Mouse (Mus musculus) neural tube, embryonic 10.5 days (tissue): ENCODE measurements at regions not wholly inside any gene's neighbourhood (a gene's known extent, or its start where the extent isn't known, plus 50 kb on each side); places are given as distances from the start of the nearest gene placed in this dataset.

ENCODE experiments used
- DNase-seq: peaks from one replicate; pipeline ENCODE4 v3.0.0-alpha.2; 2017; ENCODE audit warnings: low spot score; ENCODE audit errors: extremely low spot score

DNA sequence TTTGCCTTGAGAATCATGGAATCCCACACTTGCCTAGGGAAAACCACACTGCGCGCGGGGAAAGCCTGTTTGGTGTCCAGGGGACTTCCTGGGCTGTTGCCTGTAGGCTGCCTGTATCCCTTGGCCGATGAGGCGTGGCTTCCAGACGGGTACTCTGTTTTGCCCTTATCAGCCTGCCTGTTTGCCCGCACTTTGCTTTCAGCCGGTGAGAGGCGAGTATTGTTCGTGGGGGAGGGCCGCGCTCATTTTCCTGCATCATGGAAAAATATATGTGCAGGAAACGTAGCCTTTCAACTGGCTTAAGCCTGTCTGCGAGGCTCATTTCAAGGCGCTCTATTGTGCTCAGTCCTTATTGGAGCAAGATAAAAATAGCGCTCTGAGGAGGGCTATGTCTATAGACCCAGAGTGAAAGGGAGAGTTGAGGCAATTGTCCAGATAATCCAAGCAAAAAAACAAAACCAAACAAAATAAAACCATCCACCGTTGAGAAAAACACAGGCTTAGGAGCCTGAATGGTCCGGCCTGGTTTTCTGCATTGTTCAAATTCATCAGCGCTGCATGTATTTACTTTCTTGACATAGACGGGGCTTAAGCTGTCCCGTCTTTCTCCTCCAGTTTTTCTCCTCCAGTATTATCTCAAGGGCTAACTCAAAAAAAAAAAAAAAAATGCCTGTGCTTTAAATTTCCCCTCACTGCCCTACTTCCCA is 67.9 kb downstream of the Klf5 start:
- DNase-seq, result no peak

DNA sequence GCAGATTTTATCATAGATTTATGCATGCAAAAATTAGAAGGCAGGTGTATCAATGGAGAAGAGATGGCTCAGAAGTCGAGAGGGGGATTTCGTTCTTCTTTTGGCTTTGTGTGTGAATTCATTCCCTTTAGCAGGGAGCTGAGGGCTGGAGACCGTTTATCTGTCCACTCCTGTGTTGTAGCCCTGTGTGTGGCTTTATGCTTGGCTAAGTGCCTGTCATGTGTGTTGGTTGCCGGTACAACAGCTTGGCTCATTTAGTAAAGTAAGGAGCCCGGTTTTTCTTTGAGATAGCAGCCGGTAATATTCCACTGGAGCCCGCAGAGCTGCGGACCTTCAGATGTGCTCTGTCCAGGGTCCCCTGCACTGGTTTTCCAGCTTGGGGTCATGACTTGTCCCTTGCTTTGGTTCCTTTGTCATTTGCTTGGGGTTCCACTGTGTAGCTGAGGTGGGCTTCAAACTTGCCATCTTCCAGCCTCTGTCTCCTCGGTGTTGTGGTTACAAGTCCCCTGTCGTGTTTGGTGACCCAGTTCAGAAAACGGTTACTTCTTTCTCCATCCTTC is 68.6 kb downstream of the Klf5 start:
- DNase-seq, result no peak

DNA sequence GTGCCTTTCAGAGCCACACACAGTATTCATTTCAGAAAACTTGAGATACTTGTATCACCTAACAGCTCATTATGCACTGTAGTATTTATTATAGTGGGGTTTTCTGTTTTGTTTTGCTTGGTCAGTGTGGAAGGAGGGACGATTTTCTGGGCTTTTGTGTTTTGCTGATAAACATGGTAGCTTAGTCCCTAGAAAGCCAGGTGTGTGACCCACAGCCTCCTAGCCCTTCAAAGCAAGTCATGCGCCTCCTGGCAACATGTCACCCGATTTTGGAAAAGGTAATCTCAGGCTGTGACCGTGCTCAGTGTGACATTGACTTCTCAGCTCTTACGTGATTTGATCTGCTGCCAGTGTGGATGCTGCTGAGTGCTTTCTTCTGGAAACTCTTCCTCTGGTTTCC is 70.9 kb downstream of the Klf5 start:
- no peak for DNase-seq

DNA sequence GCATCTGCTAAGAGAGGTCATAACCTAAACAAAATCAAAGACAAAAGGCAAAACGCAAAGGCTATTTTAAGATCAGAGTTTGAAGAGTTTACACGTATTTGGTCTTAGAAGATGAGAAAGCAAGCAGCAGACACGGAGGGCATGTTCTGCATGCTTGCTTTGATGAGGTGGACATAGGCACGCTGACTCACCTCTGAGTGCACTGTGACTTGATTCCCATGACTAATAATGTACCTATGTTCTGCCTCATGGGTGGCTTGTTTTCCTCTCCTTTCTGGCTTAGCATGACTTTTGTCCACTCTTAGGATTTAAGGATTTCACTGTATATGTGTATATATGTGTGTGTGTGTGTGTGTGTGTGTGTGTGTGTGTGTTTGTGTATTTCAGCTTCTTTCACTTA is 75.2 kb downstream of the Klf5 start:
- DNase-seq, result no peak

DNA sequence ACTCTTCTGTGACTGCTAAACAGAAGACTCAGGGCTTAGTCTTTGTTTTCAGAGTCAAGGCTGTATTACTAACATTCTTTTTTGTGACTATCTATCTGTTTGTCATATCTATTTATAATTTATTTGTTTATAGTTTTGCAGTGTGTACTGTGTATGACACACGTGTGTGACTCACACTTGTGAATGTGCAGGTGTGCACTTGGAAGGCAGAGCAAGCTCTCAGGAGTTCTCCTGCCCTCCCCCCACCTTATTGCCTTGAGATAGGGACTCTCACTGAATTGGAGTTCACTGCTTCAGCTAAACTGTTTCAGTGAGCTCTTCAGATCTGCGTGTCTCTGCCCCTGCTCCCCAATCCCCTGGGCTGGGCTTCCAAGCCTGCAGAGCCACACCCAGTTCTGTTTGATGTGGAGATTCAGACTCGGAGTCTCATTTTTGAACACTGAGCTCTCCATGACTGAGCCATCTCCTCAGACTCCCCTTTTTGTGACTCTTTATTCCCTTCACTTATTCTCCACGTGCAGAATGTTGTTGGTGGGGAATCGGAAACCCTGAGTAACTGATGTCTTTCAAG is 76.6 kb downstream of the Klf5 start:
- DNase-seq, result no peak

DNA sequence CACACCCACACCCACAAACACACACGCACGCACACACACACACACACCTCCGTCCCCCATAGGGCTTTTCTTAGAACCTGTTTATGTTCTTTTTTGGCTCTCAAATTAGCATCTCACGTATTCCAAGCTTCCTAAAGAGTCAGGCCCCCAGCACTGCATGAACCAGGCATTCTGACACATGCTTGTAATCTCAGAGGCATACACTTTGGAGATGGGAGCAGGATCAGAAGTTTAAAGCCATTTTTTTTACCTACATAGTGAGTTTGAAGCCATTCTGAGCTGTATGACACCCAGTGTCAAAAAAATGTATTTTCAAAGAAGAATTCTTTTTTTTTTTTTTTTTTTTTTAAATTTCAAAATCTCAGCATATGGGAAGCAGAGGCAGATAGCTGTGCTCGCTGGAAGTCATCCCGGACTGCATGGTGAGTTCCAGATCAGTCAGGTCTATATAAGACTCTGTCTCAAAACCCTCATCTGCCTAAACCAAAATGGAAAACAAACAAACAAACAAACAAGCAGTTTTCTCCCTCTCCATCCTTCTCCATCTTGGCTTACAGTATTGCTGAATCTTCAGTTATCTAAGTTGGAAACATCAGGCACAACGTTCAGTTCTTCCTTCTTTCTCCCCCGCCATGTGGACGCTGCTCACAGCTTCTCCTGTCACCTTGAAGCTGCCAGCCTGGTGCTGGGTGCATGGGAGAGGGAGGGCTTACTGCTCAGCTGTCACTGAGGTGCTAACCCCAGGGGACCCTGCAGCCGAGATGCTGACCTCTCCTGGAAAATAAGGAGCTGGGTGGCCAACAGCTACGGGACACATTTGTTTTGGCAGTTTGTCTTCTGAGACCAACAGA is 78.4 kb downstream of the Klf5 start:
- DNase-seq, result no peak

DNA sequence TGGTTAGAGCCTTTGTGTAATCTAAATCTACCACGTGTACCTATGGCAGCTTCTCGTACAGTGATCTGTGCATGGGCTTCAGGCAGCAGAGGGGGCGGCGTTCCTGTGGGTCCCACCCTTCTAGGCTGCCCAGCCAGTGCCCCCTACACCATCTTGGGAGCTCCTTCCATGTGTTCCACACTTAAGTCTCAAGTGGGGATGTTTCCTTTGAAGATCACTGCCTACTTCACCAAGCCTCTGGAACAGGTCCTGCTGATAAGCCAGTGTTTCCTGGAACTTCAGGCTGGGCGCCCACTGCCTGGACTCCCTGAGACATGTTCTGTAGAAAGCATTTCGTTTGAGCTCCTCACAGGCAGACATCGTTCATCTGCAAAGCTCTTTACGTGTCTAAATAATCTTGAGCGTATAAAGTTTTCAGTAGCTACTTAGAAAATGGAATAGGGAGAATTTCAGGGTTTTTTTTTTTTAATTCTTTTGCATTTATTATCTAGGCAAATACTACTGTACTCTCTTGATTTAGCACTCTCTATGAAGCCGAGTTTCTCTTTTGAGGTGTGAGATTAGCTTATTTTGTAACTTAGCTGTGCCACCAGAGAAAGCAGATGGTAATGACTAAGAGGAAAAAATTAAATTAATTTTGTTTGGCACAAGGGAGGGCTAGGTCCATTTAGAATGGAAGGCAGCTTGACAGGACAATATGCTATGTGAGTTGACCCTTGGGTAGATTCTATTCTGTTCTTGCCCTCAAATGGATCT is 82.9 kb downstream of the Klf5 start:
- DNase-seq, result no peak

DNA sequence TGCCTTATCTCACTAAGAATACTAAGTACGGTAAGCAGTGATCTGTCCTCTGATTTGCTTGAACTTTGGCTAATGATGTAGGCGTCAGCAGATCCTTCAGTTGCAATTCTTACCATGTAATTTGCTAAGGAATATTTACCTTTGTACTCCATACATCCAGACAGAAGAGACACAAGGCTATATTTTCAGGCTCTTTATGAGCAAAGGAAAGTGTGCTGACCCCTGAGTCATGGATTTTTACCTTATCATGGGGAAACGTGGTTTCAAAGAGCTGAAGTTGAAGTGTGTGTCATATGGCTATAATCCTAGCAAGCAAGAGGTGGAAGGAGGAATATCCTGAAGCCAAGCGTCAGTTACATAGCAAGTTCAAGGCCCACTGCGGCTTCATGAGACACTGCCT is 83.6 kb downstream of the Klf5 start:
- DNase-seq, result no peak

DNA sequence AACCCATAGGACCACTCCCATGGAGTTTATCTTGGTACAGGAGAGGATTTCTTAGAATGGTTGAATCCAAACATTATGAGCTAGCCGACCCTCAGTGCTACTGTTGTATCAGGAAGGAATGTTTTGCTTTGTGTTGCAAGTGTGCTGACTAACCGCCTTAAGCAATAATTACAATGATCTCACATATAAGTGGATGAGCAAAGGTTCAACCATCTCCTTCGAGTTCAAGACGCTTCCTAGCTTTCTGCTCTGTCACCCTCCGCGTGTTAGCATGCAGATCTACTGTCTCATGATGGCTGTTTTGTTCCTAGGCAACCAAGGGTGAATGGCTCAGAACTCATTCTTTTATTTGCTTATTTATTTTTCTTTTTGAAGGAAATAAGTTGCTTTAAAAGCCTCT is 84.7 kb downstream of the Klf5 start:
- DNase-seq, result no peak

DNA sequence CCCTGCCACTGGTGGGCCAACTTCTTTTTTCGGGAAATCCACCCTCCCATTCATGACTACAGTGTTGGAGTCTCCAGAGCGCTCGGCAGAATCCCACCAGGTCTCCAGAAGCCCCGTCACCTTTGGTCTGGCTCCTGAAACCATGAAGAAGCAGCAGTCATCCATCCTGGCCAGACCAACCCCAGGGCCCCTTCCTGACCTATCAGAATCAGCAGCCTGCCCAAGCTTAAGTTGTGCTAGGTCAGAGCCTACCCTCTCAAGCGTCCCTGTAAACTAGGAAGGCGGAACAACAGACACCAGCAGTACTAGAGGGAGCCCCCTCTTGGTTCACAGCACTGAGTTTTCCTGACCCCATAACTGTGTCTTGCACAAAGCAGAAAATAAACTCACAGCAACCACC is 89.1 kb downstream of the Klf5 start:
- DNase-seq, result no peak

DNA sequence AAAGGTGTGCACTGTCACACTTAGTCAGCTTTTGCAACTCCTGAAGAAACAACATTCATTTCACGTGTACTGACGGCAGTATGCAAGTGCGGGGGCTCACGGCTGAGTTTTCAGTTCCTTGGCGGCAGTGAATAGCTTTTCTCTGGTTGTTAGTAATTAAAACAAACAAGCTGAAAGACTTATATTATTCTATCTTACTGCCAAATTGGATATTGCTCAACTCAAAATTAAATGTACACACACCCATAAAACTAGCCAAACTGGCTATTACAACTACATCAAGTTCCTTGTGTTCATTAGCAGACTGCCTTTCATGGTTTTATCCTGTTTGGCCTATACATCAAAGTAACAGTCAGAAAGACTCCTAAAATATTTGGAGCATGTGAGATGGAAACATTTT is 90.8 kb downstream of the Klf5 start:
- no peak for DNase-seq

DNA sequence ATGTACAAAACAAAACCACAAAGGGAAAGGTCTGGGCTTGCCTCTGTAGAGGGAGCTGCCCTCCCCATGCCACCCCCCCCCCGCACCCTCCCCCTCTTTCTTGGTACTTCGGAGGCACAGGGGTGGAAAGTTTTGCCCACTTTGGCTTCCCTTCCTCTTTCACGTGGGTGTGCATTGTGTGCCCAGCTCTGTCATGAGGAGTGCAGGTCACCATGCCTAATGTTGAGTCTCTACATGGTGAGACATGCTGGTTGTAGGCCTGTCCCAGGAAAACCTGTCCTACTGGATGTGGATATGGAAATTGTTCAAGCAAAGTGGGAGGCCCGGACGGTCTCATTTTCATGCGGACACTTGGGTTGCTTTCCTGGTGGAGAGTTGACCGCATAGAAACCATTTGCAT is 93.2 kb downstream of the Klf5 start:
- DNase-seq, result no peak

DNA sequence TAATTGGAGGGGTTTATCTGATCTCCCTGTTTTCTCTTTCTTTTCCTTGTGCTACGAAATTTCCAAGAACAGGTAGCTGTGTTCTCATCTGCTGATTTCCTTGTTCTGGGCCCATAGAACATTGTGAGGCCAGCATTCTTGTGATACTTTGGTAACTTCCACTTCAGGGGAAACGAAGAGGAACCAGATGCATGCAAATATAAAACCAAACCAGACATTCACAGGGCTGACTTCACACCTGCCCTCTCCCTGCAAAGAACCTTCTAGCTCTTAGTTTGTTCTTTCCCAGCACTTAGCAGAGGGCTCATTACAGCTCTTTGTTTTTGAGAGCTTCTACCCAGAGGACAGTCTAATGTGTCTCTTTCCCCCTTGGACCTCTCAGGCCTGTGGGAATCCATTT is 94.3 kb downstream of the Klf5 start:
- no peak for DNase-seq

DNA sequence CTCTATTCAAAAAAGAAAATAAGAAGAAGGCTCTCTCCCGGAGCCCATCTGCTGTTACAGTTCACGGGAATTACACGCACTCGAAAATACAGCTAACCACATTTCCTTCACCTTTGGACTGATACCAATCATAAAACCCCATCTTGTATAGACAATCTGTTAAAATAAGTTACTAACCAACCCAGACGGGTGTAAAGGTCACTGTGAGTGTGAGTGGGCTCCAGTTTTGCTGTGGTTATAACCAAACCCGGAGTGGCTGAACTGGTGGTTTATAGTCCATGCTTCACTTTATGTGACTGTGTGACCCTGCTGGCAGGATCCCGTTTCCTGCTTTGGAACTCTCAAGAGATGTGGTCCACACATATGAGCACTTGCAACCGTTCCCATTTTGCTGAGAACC is 95.1 kb downstream of the Klf5 start:
- DNase-seq, result no peak

DNA sequence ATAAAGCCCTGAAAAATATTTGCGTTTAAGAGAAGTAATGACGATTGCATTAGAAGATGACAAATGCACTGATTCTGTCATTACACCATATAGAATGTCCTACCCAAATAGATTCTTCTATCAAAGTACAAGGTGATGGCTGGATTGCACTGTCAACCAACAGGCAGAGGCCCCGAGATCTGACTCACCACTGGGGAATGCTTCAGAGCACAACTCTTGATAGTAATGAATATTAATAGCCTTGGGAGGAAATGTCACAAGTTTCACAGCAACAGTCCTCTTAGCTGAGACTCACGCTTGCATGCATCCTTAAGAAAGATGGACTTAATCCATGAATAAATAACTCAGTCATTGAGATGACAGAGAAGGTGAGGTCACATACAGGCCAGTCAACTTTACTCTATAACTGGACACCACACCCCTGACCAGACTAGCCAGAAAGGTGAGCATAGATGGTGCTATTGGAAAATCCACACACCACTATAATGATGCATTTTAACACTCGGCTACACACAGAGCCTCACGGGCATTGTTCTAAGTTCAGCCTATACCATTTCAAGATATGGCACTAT is 104.8 kb downstream of the Klf5 start:
- no peak for DNase-seq

DNA sequence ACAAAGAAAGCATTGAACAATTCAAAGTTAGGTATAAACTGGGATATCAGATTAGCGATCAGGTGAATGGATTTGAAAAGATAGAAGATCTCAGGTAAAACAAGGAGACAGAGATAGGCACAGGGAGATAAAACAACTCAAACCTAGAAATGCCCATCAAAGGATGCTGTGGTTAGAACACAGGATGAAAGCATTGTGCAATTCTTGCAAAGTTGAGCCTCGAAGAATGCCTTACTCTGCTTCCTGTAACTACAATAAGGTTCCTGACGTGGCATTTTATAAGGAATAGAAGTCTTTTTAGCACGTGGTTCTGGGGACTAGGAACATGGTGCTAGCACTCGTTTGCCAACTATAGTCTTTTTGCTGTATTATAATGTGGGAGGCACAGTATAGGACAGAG is 106.7 kb downstream of the Klf5 start:
- DNase-seq, result no peak

DNA sequence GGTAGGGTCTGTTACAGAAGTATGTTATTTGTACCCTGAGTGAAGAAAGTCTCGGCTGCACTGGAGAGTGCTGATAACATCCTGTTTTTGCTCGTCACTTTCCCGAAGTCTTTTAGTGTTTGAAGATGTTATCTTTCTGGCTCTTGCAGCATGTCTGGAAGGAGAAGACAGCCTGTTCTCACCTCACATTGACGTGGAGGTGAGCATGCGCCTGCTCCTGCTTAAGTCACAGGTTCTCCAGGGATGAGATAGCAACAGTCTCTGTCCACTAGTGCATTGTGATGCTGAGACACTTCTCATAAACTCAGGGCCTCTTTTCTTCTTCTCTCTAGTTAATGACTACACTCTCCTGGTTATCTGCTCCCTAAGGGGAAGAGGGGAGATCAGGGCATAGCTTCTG is 113.3 kb downstream of the Klf5 start:
- DNase-seq, result no peak

DNA sequence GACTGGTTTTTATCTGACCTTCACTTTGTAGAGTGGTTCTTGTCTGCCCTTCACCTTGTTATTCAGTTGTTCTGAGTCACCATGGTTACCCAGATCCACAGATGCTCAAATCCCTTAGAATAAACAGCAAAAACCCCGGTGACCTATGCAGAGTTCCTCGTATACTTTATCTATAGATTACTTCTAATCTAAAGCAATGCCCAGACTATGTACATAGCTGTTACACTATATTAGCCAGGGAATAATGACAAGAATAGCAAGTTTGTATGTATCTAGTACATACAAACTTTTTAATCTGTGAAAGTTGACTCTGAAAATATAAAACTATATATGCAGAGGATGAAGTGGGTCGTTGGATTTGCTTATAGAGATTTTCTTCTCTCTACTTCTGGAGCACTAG is 117.7 kb downstream of the Klf5 start:
- no peak for DNase-seq

DNA sequence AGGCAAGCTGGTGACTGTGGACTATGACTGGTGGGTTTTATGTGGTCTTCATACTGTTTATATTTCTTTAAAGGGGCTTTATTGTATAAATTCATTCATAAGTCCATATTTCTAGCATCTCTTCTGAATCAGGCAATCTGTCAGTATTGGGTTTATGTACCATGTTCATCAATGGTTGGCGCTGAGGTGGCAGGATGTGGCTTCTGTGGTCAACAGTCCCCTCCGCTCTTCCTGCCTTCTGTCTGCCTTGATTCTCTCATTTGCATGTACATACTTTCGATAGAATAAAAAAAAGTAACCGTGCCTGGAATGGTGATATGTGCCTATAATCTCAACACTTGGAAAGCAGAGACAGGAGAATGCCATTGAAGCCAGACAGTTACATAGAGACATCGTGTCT is 120.5 kb downstream of the Klf5 start:
- DNase-seq, result no peak

DNA sequence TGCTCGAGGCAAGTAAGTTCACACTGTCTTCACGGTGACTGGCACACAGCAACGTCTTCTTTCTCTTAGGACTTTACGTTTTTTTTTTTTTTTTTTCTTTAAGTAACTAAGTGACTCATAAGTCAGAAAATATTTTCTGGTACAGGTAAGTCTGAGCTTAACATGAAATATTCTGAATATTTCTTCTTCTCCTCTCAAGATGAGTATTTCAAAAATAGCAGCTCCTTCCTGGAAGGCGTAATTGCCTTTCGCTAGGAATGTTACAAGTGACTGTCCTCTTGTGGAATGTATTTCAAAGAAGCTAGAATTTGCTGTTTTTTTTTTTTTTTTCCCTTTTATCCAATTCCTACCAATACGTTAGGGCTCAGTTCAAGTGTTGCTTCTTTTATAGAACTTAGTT is 124.8 kb downstream of the Klf5 start:
- no peak for DNase-seq

DNA sequence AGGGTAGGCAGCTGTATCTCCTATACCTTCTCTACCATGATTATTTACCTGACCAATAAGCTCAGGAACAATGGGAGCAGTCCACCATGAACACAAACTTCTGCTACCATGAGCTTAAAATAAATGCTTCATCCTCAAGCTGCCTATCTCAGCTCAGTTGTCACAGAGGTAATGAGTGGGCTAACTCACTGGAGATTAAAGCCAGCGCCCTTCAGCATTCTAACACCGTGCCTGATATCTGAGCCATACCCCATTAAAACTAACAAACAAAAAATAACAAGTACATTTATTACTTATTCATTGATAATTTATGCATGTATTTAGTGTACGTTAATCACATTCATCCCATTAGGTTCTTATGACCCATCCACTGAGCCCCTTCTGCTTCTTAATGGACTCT is 128.6 kb downstream of the Klf5 start:
- no peak for DNase-seq
